Mouse (Mus musculus): ENCODE measurements at regions not wholly inside any gene's neighbourhood (a gene's known extent, or its start where the extent isn't known, plus 50 kb on each side); places are given as distances from the start of the nearest gene placed in this dataset.

DNA sequence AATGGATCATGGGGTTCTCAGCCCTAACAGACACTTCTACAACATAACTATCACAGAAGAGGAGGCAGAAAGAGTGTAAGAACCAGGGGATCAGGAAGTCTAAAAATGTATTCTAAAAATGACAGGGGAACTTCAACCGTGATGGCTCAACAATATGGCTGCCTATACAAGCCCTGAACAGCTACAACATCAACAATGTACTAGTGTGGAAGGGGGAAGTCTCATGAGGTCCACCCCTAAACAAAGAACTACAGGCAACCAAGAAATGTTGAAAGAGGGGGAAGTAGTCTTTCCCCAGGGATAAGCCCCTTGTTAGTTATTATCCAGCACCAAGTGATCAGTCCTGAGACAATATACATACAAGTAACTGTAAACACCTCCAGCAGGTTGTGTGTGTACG is 157.0 kb downstream of the Clic5 start:
- TF ChIP-seq POLR2A (IDR thresholded peaks at IDR 0.05; ENCODE audit: borderline replicate concordance, low read depth, low read length) (no peak), CTCF (IDR thresholded peaks at IDR 0.05; ENCODE audit: low read depth, low read length) (no peak)
